Mouse (Mus musculus) megakaryocyte-erythroid progenitor cell, adult 5-6 weeks (primary cell): ENCODE measurements at regions not wholly inside any gene's neighbourhood (a gene's known extent, or its start where the extent isn't known, plus 50 kb on each side); places are given as distances from the start of the nearest gene placed in this dataset.
"Not testable (repeated sequence)": the region's sequence is repeated elsewhere in the genome, so short reads cannot be mapped to it uniquely, and the experiment has no call there.

ENCODE experiments used
- ATAC-seq: replicated peaks from 2 replicates; pipeline ENCODE4 v1.8.0; 2016; ENCODE audit warnings: mild to moderate bottlenecking, inconsistent platforms; ENCODE audit not compliant: severe bottlenecking, poor library complexity, low FRiP score, low TSS enrichment

- no peak for ATAC-seq
These were observed 485.1 kb downstream of the Synb start for GRCm38 (mm10) chr14:68808976-68809375.

- ATAC-seq, result no peak
These were observed 486.2 kb downstream of the Synb start for GRCm38 (mm10) chr14:68807918-68808317.

- ATAC-seq, result no peak
These were observed 487.5 kb downstream of the Synb start for GRCm38 (mm10) chr14:68806646-68807045.

GRCm38 (mm10) chr14:68784395-68784794, 509.7 kb downstream of the Synb start:
- ATAC-seq, result no peak

- ATAC-seq, result no peak
These were observed 510.9 kb downstream of the Synb start for GRCm38 (mm10) chr14:68783216-68783615.

GRCm38 (mm10) chr14:68770411-68770810, 523.7 kb downstream of the Synb start:
- no peak for ATAC-seq

GRCm38 (mm10) chr14:68762916-68763315, 531.2 kb downstream of the Synb start:
- ATAC-seq, result no peak

GRCm38 (mm10) chr14:68744661-68745060, 549.4 kb downstream of the Synb start:
- ATAC-seq, result no peak

GRCm38 (mm10) chr14:68738474-68738873, 555.6 kb downstream of the Synb start:
- no peak for ATAC-seq

GRCm38 (mm10) chr14:68735756-68736155, 558.3 kb downstream of the Synb start:
- ATAC-seq, result not testable (repeated sequence)

- no peak for ATAC-seq
These were observed 572.9 kb downstream of the Synb start for GRCm38 (mm10) chr14:68721156-68721555.

- no peak for ATAC-seq
These were observed 574.5 kb downstream of the Synb start for GRCm38 (mm10) chr14:68719429-68720160.

- ATAC-seq, result no peak
These were observed 575.3 kb downstream of the Synb start for GRCm38 (mm10) chr14:68718846-68719245.
